Mouse (Mus musculus) embryonic facial prominence, embryonic 11.5 days (tissue): ENCODE measurements at regions not wholly inside any gene's neighbourhood (a gene's known extent, or its start where the extent isn't known, plus 50 kb on each side); places are given as distances from the start of the nearest gene placed in this dataset.

Source experiments
- ATAC-seq: fragments of 200-750 bp; cut with Nextera tagmentation; replicated peaks from 2 replicates; pipeline ENCODE4 v1.8.0; 2017; ENCODE audit warnings: low read depth; ENCODE audit not compliant: insufficient number of reproducible peaks, low FRiP score, low TSS enrichment
- DNase-seq: peaks from one replicate; pipeline ENCODE4 v3.0.0-alpha.2; 2015; ENCODE audit warnings: low spot score
- H3K27ac ChIP-seq: fragments of 300-500 bp; sonication (generic); replicated peaks from 2 replicates; pipeline ENCODE4 v1.5.1; 2014; ENCODE audit warnings: mild to moderate bottlenecking, low read depth, low read length, control low read depth
- H3K27me3 ChIP-seq: fragments of 300-500 bp; sonication (generic); 2 replicates; pipeline ENCODE4 v1.6.1; 2014; ENCODE audit warnings: mild to moderate bottlenecking, low read length, moderate library complexity, mixed read lengths; ENCODE audit not compliant: control insufficient read depth, insufficient read depth
- H3K36me3 ChIP-seq: fragments of 300-500 bp; sonication (generic); replicated peaks from 2 replicates; pipeline ENCODE4 v1.6.1; 2014; ENCODE audit warnings: low read depth, mild to moderate bottlenecking, low read length, moderate library complexity, mixed read lengths; ENCODE audit not compliant: control insufficient read depth, insufficient read depth
- H3K4me1 ChIP-seq: fragments of 300-500 bp; sonication (generic); 2 replicates; pipeline ENCODE4 v1.6.1; 2014; ENCODE audit warnings: low read length, mixed read lengths; ENCODE audit not compliant: control insufficient read depth, insufficient read depth
- H3K4me2 ChIP-seq: fragments of 300-500 bp; sonication (generic); 2 replicates; pipeline ENCODE4 v1.6.1; 2014; ENCODE audit warnings: low read depth, mild to moderate bottlenecking, control low read depth, low read length, moderate library complexity
- H3K4me3 ChIP-seq: fragments of 300-500 bp; sonication (generic); 2 replicates; pipeline ENCODE4 v1.5.1; 2014; ENCODE audit warnings: low read depth, low read length, control low read depth
- H3K9ac ChIP-seq: fragments of 300-500 bp; sonication (generic); replicated peaks from 2 replicates; pipeline ENCODE4 v1.6.1; 2014; ENCODE audit warnings: mild to moderate bottlenecking, control low read depth, low read length
- H3K9me3 ChIP-seq: fragments of 300-500 bp; sonication (generic); replicated peaks from 2 replicates; pipeline ENCODE4 v1.6.1; 2016; ENCODE audit warnings: mild to moderate bottlenecking, low read length, inconsistent platforms, mixed read lengths; ENCODE audit not compliant: control insufficient read depth
- WGBS: fragments of 180-500 bp; shearing (Covaris S2); extraction: QIAGEN DNeasy Blood & Tissue Kit; methylation state at CpG from one replicate; pipeline ENCODE4 v1.1.7; 2014; 5-methylcytosine and 5-hydroxymethylcytosine counted together

DNA sequence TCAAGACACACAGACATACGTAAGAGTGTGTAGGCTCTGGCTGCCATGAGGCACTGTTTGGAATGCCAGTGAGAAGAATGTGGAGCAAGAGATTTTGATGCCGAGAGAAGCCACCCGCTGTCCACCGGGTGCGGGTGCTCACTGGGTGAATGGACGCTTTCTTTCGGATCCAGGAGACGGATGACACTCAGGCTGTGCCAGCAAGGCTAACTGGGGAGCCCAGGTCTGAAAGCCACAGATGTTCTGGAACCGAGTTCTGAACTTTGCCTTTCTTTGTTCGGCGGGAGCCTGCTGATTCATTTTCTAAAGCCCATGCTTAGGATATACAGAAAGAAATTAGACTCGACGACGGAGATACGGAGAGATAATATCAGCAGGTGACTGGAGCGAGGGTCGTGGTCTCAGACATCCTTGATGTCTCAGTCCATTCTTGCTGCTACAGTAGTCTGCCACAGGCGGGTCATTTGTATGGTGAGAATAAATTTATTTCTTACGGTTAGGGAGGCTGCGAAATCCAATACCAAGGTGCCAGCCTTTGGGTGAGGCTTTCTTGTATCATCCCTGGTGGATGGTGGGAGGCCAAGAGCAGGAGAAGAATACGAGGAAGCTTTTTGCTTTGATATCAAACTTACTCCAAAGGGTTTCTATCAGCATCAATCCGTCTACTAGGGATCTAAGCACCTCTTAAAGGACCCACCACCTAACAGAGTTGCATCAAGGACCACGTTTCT, 80.4 kb upstream of the Cpm start:
- Histone ChIP-seq H3K4me2 (no peak overlapping the region), H3K27ac (no peak overlapping the region), H3K9me3 (no peaks in the 10 kb centered on the region), H3K36me3 (no peaks in the 10 kb centered on the region), H3K4me1 (no peaks in the 10 kb centered on the region), H3K9ac (no peak overlapping the region), H3K27me3 (no peaks in the 10 kb centered on the region), H3K4me3 (no peak overlapping the region)
- no peak for DNase-seq
- WGBS, result 87% methylated on average over 23 of the region's 23 CpGs
- ATAC-seq, result no peak

DNA sequence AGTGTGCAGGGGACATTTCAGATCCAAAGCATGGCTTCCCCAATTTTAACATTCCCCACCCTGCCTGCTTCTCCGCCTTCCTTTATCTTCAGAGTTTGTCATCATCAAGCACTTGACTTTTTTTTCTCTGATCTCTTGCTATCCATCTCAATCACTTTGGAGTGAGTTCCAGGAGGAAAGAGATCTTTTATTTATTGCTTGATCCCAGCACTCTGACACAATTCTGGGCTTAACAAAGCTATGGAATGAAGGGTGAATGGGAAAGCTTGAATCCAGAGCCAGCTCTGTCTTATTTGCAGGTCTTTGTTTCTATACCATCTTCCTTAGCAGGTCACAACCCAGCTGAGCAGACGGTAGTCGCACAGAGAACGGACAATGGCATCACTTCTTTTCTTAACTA, 81.0 kb upstream of the Cpm start:
- Histone ChIP-seq H3K27ac (no peak overlapping the region), H3K9ac (no peak overlapping the region), H3K4me1 (no peaks in the 10 kb centered on the region), H3K36me3 (no peaks in the 10 kb centered on the region), H3K9me3 (no peaks in the 10 kb centered on the region), H3K4me3 (no peak overlapping the region), H3K4me2 (no peak overlapping the region), H3K27me3 (no peaks in the 10 kb centered on the region)
- WGBS, result 92% methylated on average over 4 of the region's 4 CpGs
- no peak for DNase-seq
- no peak for ATAC-seq

DNA sequence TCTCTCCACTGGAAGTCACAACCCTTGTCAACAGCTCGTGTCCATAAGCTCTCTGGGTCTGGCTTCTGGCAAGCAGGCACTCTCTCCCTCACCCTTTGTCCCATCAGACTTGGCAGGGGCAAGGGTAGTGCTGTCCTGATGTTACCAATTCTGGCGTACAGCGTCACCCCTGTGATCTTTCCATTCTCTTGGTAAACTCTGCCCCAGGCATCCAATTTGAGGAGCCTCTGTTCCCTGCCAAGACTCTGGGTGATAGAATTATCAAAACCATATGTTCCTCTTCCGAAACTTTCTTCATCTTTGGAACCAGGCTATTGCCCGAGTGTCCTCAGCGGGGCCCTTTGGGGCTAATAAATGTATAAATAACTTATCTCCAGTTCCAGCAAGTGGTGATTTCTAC, 82.0 kb upstream of the Cpm start:
- 35% methylated on average over 6 of the region's 6 CpGs for WGBS

DNA sequence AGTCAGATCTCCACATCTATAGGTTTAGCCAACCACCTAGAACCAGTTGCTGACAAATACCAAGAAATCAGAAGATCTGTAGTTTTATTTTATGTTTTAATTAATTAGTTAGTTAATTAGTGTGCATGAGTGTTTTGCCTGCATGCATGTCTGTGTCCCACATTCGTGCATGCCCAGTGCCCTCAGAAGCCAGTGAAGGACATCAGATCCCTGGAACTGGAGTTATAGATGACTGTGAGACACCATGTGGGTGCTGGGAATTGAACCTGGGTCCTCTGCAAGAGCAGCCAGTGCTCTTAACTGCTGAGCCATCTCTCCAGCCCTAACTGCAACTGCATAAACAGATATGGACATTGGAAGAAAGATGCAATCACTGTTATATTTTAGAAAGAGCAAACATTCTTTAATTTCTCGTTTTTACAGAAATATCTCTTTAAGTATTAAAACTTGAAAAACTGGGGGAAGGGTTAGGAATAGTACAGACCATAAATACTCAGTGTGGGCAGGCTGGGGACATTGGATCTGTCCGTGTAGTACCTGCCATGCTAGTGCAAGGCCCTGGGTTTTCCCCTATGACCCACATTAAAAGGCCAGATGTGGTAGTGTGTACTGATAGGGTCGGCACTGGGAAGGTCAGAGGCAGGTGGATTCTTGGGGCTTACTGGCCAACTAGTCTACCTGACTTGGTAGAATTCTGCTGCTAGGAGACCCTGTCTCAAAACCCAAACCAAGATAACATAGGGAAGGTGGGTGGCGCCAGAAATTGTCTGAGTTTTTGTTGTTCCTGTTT, 83.3 kb upstream of the Cpm start:
- no peak overlapping the region for H3K4me2 ChIP-seq

More for the DNA sequence above, 82.0 kb upstream of the Cpm start:
- Histone ChIP-seq H3K27ac (no peak overlapping the region), H3K36me3 (no peaks in the 10 kb centered on the region), H3K27me3 (no peaks in the 10 kb centered on the region), H3K4me2 (no peak overlapping the region), H3K4me3 (no peak overlapping the region), H3K9ac (no peak overlapping the region), H3K4me1 (no peaks in the 10 kb centered on the region), H3K9me3 (no peaks in the 10 kb centered on the region)
- DNase-seq, result peak; percentile 65
- no peak for ATAC-seq

GRCm38 (mm10) chr10:117544680-117545546, 84.4 kb upstream of the Cpm start:
- Histone ChIP-seq H3K9ac (no peak overlapping the region), H3K27me3 (no peaks in the 10 kb centered on the region), H3K9me3 (no peaks in the 10 kb centered on the region), H3K4me2 (no peak overlapping the region), H3K4me1 (no peaks in the 10 kb centered on the region), H3K27ac (no peak overlapping the region), H3K36me3 (no peaks in the 10 kb centered on the region), H3K4me3 (no peak overlapping the region)
- ATAC-seq (no peak), DNase-seq (peak; percentile 45)
- 67% methylated on average over 15 of the region's 15 CpGs for WGBS

More for the DNA sequence above, 83.3 kb upstream of the Cpm start:
- ATAC-seq (no peak), DNase-seq (no peak)
- Histone ChIP-seq H3K9ac (no peak overlapping the region), H3K4me1 (no peaks in the 10 kb centered on the region), H3K27me3 (no peaks in the 10 kb centered on the region), H3K36me3 (no peaks in the 10 kb centered on the region), H3K9me3 (no peaks in the 10 kb centered on the region), H3K27ac (no peak overlapping the region), H3K4me3 (no peak overlapping the region)
- 87% methylated on average over 5 of the region's 5 CpGs for WGBS

DNA sequence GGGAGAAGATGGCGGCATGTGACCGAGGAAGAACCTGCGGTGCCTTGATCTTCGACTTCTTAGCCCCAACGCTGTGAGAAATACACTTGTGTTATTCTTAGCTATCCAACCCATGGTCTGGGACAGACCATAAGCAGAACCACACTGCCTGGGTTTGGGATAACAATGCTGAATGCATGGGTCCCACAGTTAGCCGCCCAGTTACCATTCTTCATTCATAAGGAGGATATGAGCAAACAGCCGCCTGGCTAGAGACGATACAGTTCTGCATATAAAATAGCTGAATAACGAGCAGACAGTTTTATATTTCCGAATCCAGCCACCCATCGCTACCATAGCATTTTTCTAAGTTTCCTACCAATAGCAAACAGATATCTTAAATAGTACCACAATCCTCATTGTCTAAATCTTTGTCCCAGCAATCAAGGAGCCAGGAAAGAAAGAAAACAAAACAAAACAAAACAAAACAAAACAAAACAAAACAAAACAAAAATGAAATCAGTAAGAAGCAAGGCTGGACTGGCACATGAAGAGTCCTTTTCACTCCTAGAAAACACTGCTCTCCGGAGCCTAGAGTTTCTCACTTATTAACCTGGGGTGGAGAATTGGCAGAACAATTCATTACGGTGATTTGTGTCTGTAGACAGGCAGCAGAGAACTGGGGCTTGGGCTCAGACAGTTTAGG, 85.2 kb upstream of the Cpm start:
- WGBS, result 82% methylated on average over 13 of the region's 13 CpGs
- Histone ChIP-seq H3K27ac (no peak overlapping the region), H3K4me3 (no peak overlapping the region), H3K9me3 (no peaks in the 10 kb centered on the region), H3K36me3 (no peaks in the 10 kb centered on the region), H3K4me1 (no peaks in the 10 kb centered on the region), H3K9ac (no peak overlapping the region), H3K4me2 (no peak overlapping the region), H3K27me3 (no peaks in the 10 kb centered on the region)
- DNase-seq (no peak), ATAC-seq (no peak)

DNA sequence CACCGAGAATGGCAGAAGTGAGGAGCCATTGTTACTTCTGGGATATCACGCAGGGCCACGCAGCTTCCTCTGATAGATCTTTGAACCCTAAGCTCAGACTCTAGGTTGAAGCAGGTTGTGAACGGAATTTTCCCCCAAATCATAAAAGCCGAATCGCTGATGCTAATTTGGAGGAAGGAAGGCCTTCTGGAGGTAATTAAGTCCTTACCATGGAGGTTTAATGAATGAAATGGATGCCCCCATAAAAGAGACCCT, 85.7 kb upstream of the Cpm start:
- DNase-seq (no peak), ATAC-seq (no peak)
- no peaks in the 10 kb centered on the region for H3K27me3 ChIP-seq
- WGBS, result 69% methylated on average over 6 of the region's 6 CpGs
- no peaks in the 10 kb centered on the region for H3K4me1 ChIP-seq
- no peak overlapping the region for H3K9ac ChIP-seq
- no peak overlapping the region for H3K4me3 ChIP-seq
- H3K27ac ChIP-seq, result no peak overlapping the region
- H3K9me3 ChIP-seq, result no peaks in the 10 kb centered on the region
- H3K36me3 ChIP-seq, result no peaks in the 10 kb centered on the region
- H3K4me2 ChIP-seq, result no peak overlapping the region
